ENCODE assay signal across 9 mouse cellular contexts in genomic region chr5:117516597-117516996, GRCm38 (mm10).
A peak's percentile ranks its signal among the peaks of the same experiment; 100 is the strongest.
DNase-seq lines count a peak whose midpoint lies in the region; ATAC-seq and TF ChIP-seq lines count a peak whose summit lies in the region.
"Had no signal": no experiment of that assay in that cellular context is flagged by ENCODE, and none has a peak within 500 bp of the region (broad histone marks: within the 10 kb centered on the region; RNA-seq: fewer than 3 reads in every experiment).

No protein-coding gene starts in this region.

- peak; percentile 59 for DNase-seq in heart, postnatal 0 days (ENCODE audit: low spot score)
- DNase-seq in heart, adult 11 months, result no peak
- DNase-seq in CH12.LX (ENCODE audit: extremely low read depth), result peak; percentile 54
- DNase-seq in brain, embryonic 14.5 days (ENCODE audit: low read depth), result peak; percentile 82
- peak; percentile 85 for DNase-seq in forebrain, postnatal 0 days
- peak; percentile 56 to 60 for DNase-seq in layer of hippocampus, postnatal 36 days
- peak; percentile 62 for DNase-seq in thymus, postnatal 25 days

- TF ChIP-seq POLR2A in CH12.LX (IDR thresholded peaks at IDR 0.05; ENCODE audit: low read depth, low read length), result no peak
- TF ChIP-seq POLR2A in brain, embryonic 14.5 days (IDR thresholded peaks at IDR 0.05; ENCODE audit: borderline replicate concordance, extremely low read depth, insufficient read depth, insufficient read length, poor library complexity, severe bottlenecking), result no peak

- H3K27me3 ChIP-seq in heart, postnatal 0 days (ENCODE audit: control insufficient read depth, insufficient read depth, low read length), result no peaks in the 10 kb centered on the region
- no peaks in the 10 kb centered on the region for H3K27me3 ChIP-seq in CH12.LX (replicated peaks)
- H3K27me3 ChIP-seq in forebrain, postnatal 0 days (ENCODE audit: insufficient read depth, low read length), result no peaks in the 10 kb centered on the region
- H3K27me3 ChIP-seq: limb, embryonic 15.5 days had no signal

- TF ChIP-seq CTCF in heart, postnatal 0 days (IDR thresholded peaks at IDR 0.05; ENCODE audit: low read depth), result peak; percentile 89
- peak; percentile 84 to 98 for TF ChIP-seq CTCF in CH12.LX (conservative IDR thresholded peaks at IDR 0.05 in 1 of 2, IDR thresholded peaks at IDR 0.05 in 1 of 2; ENCODE audit: low read depth in 2 of 2, low read length in 2 of 2)
- peak; percentile 94 for TF ChIP-seq CTCF in brain, embryonic 14.5 days (IDR thresholded peaks at IDR 0.05; ENCODE audit: borderline replicate concordance, extremely low read depth, insufficient read depth, insufficient read length)
- peak; percentile 95 for TF ChIP-seq CTCF in forebrain, postnatal 0 days (IDR thresholded peaks at IDR 0.05; ENCODE audit: low read depth)

- no peak overlapping the region for H3K4me2 ChIP-seq in heart, postnatal 0 days (ENCODE audit: low read depth, low read length)
- no peak overlapping the region for H3K4me2 ChIP-seq in CH12.LX (ENCODE audit: insufficient read depth, low read depth, poor library complexity, severe bottlenecking)
- no peak overlapping the region for H3K4me2 ChIP-seq in forebrain, postnatal 0 days (ENCODE audit: low read depth)
- H3K4me2 ChIP-seq: limb, embryonic 15.5 days had no signal

- H3K9me3 ChIP-seq in heart, postnatal 0 days (replicated peaks; ENCODE audit: control insufficient read depth, low read length), result no peaks in the 10 kb centered on the region
- H3K9me3 ChIP-seq in CH12.LX (replicated peaks; ENCODE audit: low read length), result no peaks in the 10 kb centered on the region
- no peaks in the 10 kb centered on the region for H3K9me3 ChIP-seq in forebrain, postnatal 0 days (ENCODE audit: low read length)
- H3K9me3 ChIP-seq: limb, embryonic 15.5 days had no signal

- H3K4me3 ChIP-seq in heart, postnatal 0 days (ENCODE audit: low read depth, low read length), result no peak overlapping the region
- H3K4me3 ChIP-seq in CH12.LX (replicated peaks in 1 of 3; ENCODE audit: low read depth in 2 of 3, low read length in 2 of 3, poor library complexity in 1 of 3), result no peak overlapping the region
- no peak overlapping the region for H3K4me3 ChIP-seq in forebrain, postnatal 0 days (ENCODE audit: low read depth, low read length)
- H3K4me3 ChIP-seq: limb, embryonic 15.5 days had no signal

- H3K4me1 ChIP-seq in heart, postnatal 0 days (ENCODE audit: control insufficient read depth, insufficient read depth), result no peaks in the 10 kb centered on the region
- peaks cover 3 to 11% of the 10 kb centered on the region in 2 experiments; a peak in 3 of 4 replicates for H3K4me1 ChIP-seq in CH12.LX (ENCODE audit: control insufficient read depth in 1 of 2, insufficient read depth in 2 of 2)
- H3K4me1 ChIP-seq in forebrain, postnatal 0 days (ENCODE audit: insufficient read depth), result no peaks in the 10 kb centered on the region
- H3K4me1 ChIP-seq: limb, embryonic 15.5 days had no signal

- ATAC-seq in heart, postnatal 0 days (ENCODE audit: insufficient read depth, low read depth), result no peak
- ATAC-seq in forebrain, postnatal 0 days, result no peak; the same call in 1 of the 2 replicates
- 0 out of 2 replicates have a peak, but pooled peaks have one; percentile 41 for ATAC-seq in monocyte, adult 5-6 weeks (replicated peaks; ENCODE audit: insufficient number of reproducible peaks, low FRiP score, low TSS enrichment, poor library complexity, severe bottlenecking)

- 4% methylated on average over 8 of the region's 8 CpGs for WGBS in heart, postnatal 0 days
- 1% methylated on average over 8 of the region's 8 CpGs for WGBS in forebrain, postnatal 0 days

- H3K79me2 ChIP-seq in CH12.LX (replicated peaks; ENCODE audit: control insufficient read depth, extremely low read depth, insufficient read depth, poor library complexity, severe bottlenecking), result no peaks in the 10 kb centered on the region

- in situ Hi-C loops in CH12.LX (cut with MboI; ENCODE audit: low pct_ligation_motif_present, low pct_unique_long_range_greater_than_20kb, low sequenced_read_pairs), result no loop called here

- no peak overlapping the region for H3K9ac ChIP-seq in heart, postnatal 0 days (replicated peaks; ENCODE audit: low read depth, low read length)
- H3K9ac ChIP-seq in CH12.LX (ENCODE audit: insufficient read depth, low read depth), result no peak overlapping the region
- no peak overlapping the region for H3K9ac ChIP-seq in forebrain, postnatal 0 days
- H3K9ac ChIP-seq: limb, embryonic 15.5 days had no signal

- TF ChIP-seq EP300 in heart, postnatal 0 days (IDR thresholded peaks at IDR 0.05; ENCODE audit: low read depth), result no peak
- TF ChIP-seq EP300 in CH12.LX (IDR thresholded peaks at IDR 0.05; ENCODE audit: low read length), result no peak

- TF ChIP-seq RAD21 in CH12.LX (IDR thresholded peaks at IDR 0.05; ENCODE audit: low read depth, low read length), result peak; percentile 69

- H3K36me3 ChIP-seq in heart, postnatal 0 days (replicated peaks; ENCODE audit: control insufficient read depth, insufficient read depth, low read length), result no peaks in the 10 kb centered on the region
- H3K36me3 ChIP-seq in CH12.LX (replicated peaks in 1 of 2; ENCODE audit: control insufficient read depth in 1 of 2, insufficient read depth in 1 of 2, low read length in 1 of 2), result peaks cover 0 to 3% of the 10 kb centered on the region in 2 experiments
- H3K36me3 ChIP-seq in forebrain, postnatal 0 days (ENCODE audit: insufficient read depth), result no peaks in the 10 kb centered on the region
- H3K36me3 ChIP-seq: limb, embryonic 15.5 days had no signal

- dilution Hi-C loops in CH12.LX (cut with MboI; ENCODE audit: extremely low pct_ligation_motif_present, extremely low pct_unique_long_range_greater_than_20kb, low sequenced_read_pairs), result no loop called here

- H3K27ac ChIP-seq in heart, postnatal 0 days (ENCODE audit: low read depth), result no peak overlapping the region
- no peak overlapping the region for H3K27ac ChIP-seq in CH12.LX (ENCODE audit: insufficient read depth, low read depth)
- H3K27ac ChIP-seq in forebrain, postnatal 0 days (ENCODE audit: low read depth, low read length), result no peak overlapping the region
- H3K27ac ChIP-seq: limb, embryonic 15.5 days had no signal

TF ChIP-seq in CH12.LX, 34 proteins besides CTCF, POLR2A, EP300 and RAD21:
- TF ChIP-seq SMC3 (IDR thresholded peaks at IDR 0.05; ENCODE audit: low read depth, low read length), result peak; percentile 78
- no peak for TF ChIP-seq MAZ (IDR thresholded peaks at IDR 0.05; ENCODE audit: low read depth, low read length)
- TF ChIP-seq TCF12 (IDR thresholded peaks at IDR 0.05; ENCODE audit: low read depth, low read length), result no peak
- TF ChIP-seq NRF1 (IDR thresholded peaks at IDR 0.05; ENCODE audit: low read depth, low read length), result no peak
- TF ChIP-seq MYC (IDR thresholded peaks at IDR 0.05; ENCODE audit: low read depth, low read length), result no peak
- TF ChIP-seq ZKSCAN1 (IDR thresholded peaks at IDR 0.05; ENCODE audit: borderline replicate concordance, low read depth, low read length), result no peak
- no peak for TF ChIP-seq ETS1 (conservative IDR thresholded peaks at IDR 0.05; ENCODE audit: low read depth, low read length)
- TF ChIP-seq ZNF384 (IDR thresholded peaks at IDR 0.05; ENCODE audit: low read depth, low read length), result no peak
- no peak for TF ChIP-seq JUND (conservative IDR thresholded peaks at IDR 0.05; ENCODE audit: low read depth, low read length)
- no peak for TF ChIP-seq MAFK (IDR thresholded peaks at IDR 0.05; ENCODE audit: insufficient replicate concordance, low read length)
- TF ChIP-seq ZC3H11A (IDR thresholded peaks at IDR 0.05; ENCODE audit: low read depth, low read length), result peak; percentile 26
